Mouse (Mus musculus): ENCODE results near the gene Slc38a1. TPM values are rescaled to one million over a fixed set of nuclear protein-coding genes. Genes with fewer than 3 reads are reported as not detected.

The Slc38a1 gene
- total RNA-seq (2017): 74.6 and 85.3 TPM in 2 replicates

GRCm38 (mm10) chr15:96642436-96643405 lies at the start of gene Slc38a1:
TSS of gene Slc38a1 (minus strand) at chr15:96642913.
- peak; percentile 34 for ATAC-seq (replicated peaks; ENCODE audit: low read depth, poor library complexity, severe bottlenecking)

DNA sequence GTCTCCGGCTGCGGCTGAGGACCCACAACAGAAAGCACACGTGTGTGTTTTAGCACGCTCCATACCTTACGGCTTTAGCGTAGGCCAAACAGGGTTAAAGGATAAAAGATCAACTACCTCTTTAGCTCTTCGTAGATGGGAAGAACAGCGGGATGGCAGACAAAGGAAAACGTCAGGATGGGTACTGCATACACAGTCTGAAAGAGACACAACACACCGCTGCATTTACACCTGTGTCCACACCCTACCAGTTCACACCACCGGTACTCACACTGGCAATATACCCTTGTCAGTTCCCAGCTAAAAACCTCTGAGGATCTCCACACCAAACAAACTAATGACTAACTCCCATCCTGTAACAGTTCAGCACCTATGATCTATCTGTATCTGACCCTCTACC lies 49.7 kb upstream of the Slc38a1 start:
- ATAC-seq (replicated peaks; ENCODE audit: low read depth, poor library complexity, severe bottlenecking): no peak

- no peak for ATAC-seq (replicated peaks; ENCODE audit: low read depth, poor library complexity, severe bottlenecking)
Measured at GRCm38 (mm10) chr15:96691381-96691780, 48.7 kb upstream of the Slc38a1 start.

DNA sequence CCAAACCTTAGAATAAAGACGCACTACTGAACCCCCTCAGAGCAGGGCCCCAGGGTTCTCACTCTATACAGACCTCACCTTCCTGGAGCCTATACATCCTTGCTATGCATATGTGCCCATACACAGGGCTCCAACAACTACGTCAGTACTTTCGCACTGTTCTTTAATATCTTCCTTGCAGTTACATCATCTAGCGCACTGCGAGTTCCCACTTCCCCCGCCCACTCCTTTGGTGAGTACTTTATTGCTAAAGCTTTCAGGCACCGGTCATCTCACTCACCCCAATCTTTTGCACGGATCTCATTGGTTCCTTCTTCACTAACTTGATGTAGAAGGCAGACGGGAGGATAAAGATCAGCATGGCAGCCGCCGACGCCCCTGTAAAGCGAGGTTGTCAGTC lies 48.1 kb upstream of the Slc38a1 start:
- no peak for ATAC-seq (replicated peaks; ENCODE audit: low read depth, poor library complexity, severe bottlenecking)

DNA sequence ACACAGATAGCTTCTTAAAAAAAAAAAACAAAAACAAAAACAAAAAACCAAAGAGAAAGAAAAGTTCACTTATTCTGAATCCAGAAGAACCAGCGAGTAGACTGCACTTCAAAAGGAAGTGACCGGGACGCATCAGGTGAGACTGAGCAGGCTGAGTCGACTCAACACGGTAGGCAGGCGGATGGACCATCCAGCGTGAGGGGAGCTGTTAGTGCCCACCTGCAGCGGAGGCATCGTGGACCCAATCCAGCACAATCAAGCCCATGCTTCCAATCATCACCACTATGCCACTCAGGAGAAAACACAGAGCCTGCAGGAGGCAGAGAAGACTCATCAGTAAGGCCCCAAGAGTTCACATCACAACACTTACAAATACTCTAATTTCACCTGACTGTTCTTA lies 47.2 kb upstream of the Slc38a1 start:
- no peak for ATAC-seq (replicated peaks; ENCODE audit: low read depth, poor library complexity, severe bottlenecking)

GRCm38 (mm10) chr15:96688784-96689318 lies 46.1 kb upstream of the Slc38a1 start:
- ATAC-seq (replicated peaks; ENCODE audit: low read depth, poor library complexity, severe bottlenecking): no peak

GRCm38 (mm10) chr15:96688036-96688435 lies 45.3 kb upstream of the Slc38a1 start:
- no peak for ATAC-seq (replicated peaks; ENCODE audit: low read depth, poor library complexity, severe bottlenecking)

DNA sequence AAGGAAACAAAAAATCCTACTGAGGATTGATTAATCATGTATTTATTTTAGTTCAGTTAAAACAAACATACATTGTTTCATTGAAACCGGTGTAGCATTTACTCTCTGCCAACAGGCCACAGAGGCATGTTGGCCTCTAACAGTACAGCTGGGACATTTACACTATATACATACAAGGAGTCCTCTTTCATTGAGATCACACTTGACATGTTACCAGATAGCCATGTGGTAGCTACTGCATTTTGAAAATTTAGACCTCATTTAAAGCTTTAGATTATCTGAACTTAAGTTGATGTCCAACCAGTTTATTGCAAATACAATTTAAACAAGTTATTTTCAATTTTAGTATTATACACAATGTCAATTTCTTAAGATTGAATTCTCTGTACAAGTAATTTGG lies 44.7 kb upstream of the Slc38a1 start:
- ATAC-seq (replicated peaks; ENCODE audit: low read depth, poor library complexity, severe bottlenecking): no peak

GRCm38 (mm10) chr15:96686201-96687159 lies 43.8 kb upstream of the Slc38a1 start:
- ATAC-seq (replicated peaks; ENCODE audit: low read depth, poor library complexity, severe bottlenecking): no peak

GRCm38 (mm10) chr15:96685273-96685672 lies 42.6 kb upstream of the Slc38a1 start:
- ATAC-seq (replicated peaks; ENCODE audit: low read depth, poor library complexity, severe bottlenecking): peak; percentile 39

- ATAC-seq (replicated peaks; ENCODE audit: low read depth, poor library complexity, severe bottlenecking): peak; percentile 64
Measured at GRCm38 (mm10) chr15:96684132-96684830, 41.6 kb upstream of the Slc38a1 start.

GRCm38 (mm10) chr15:96678871-96679773 lies 36.4 kb upstream of the Slc38a1 start:
- no peak for ATAC-seq (replicated peaks; ENCODE audit: low read depth, poor library complexity, severe bottlenecking)

- no peak for ATAC-seq (replicated peaks; ENCODE audit: low read depth, poor library complexity, severe bottlenecking)
Measured at GRCm38 (mm10) chr15:96676518-96676917, 33.8 kb upstream of the Slc38a1 start.

GRCm38 (mm10) chr15:96675744-96676143 lies 33.0 kb upstream of the Slc38a1 start:
- ATAC-seq (replicated peaks; ENCODE audit: low read depth, poor library complexity, severe bottlenecking): no peak

DNA sequence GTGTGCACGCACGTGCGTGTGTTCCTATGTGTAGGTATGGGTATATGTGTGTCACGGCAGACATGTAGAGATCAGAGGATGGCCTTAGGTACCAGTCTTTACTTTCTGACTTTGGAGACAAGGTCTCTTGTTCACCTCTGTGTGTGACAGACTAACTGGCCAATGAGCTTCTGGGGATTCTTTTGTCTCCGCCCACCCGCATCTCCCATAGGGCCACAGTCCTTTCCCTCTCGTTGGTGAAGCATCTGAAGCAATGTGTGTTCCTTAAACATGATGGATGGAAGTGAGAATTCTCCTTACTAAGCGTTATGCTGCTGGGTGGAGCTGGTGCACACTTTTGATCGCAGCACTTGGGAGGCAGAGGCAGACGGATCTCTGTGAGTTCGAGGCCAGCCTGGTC lies 32.3 kb upstream of the Slc38a1 start:
- ATAC-seq (replicated peaks; ENCODE audit: low read depth, poor library complexity, severe bottlenecking): no peak

DNA sequence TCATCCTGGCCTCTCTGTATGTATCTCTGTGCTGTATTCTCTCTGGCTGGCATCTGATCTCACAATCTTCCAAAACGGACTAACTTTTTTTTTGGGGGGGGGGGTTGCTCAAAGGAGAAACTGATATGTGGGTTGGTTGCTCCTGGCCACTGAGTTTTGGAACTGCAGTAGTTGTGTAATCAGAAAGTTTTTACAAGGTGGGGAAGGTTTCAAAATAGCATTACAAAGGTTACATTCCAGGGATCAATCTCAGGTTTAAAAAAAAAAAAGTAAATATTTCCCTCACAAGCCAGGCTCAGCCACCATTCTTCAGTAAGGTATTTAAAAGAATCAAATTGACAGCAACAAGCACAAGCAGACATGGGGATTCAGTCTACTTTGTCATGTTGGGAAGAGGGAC lies 31.4 kb upstream of the Slc38a1 start:
- ATAC-seq (replicated peaks; ENCODE audit: low read depth, poor library complexity, severe bottlenecking): no peak

- no peak for ATAC-seq (replicated peaks; ENCODE audit: low read depth, poor library complexity, severe bottlenecking)
Measured at GRCm38 (mm10) chr15:96669721-96670120, 27.0 kb upstream of the Slc38a1 start.

DNA sequence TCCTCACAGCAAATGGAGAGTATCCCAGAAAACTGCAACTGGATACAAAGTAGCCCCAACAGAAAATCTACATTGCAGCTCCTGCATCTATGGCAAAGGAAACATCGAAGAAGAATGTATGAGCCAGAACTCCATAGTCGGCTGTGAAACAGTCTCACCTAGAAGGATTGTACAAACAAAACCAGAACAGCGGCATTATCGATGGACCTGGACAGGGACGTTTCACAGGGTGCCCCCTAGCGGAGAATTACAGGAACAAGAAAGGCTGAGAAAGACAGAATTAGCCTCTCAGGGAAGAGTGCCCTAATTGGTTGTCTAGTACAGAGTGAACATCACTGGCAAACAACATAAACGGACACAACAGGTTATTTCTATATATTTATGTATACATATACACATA lies 23.9 kb upstream of the Slc38a1 start:
- peak; percentile 88 for ATAC-seq (replicated peaks; ENCODE audit: low read depth, poor library complexity, severe bottlenecking)

DNA sequence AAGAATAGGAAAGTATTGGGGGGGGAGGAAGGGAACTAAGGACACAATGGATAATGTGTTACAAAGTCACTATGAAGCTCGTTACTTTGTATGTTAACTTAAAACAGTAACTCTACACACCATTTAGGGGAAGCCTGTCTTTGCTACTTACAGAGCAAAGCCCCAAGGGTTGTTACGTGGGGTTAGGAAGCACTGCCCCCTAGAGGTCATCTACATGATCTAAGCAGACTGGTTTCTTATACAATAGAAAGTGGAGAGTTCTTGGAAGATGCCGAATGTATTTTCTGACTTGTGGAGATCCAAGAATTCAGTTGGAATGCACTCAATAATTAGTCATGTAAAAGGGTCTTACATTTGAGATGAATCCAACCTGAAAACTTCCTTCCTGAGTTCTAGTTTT lies 23.2 kb upstream of the Slc38a1 start:
- ATAC-seq (replicated peaks; ENCODE audit: low read depth, poor library complexity, severe bottlenecking): peak; percentile 87
